Mouse (Mus musculus): ENCODE data around the gene Pbx2. TPM values are rescaled to one million over a fixed set of nuclear protein-coding genes. Genes with fewer than 3 reads are reported as not detected.

Gene Pbx2
- polyA plus RNA-seq, 1 experiment: not detected

- Histone ChIP-seq H3K4me3 (ENCODE audit: insufficient read depth, low read depth, low read length) (no peak overlapping the region), H3K27ac (ENCODE audit: insufficient read depth, low read depth, low read length) (no peak overlapping the region), H3K4me1 (ENCODE audit: control insufficient read depth, insufficient read depth, low read length) (peaks cover under 1% of the 10 kb centered on the region; the same call in 1 of the 2 replicates)
- TF ChIP-seq CTCF (IDR thresholded peaks at IDR 0.05; ENCODE audit: insufficient read depth, low read depth, low read length) (no peak), POLR2A (IDR thresholded peaks at IDR 0.05; ENCODE audit: insufficient read depth, low read depth, low read length) (no peak)
- WGBS: 82% methylated on average over 7 of the region's 7 CpGs
Observed at GRCm38 (mm10) chr17:34559116-34559515, 31.9 kb upstream of the Pbx2 start.

- Histone ChIP-seq H3K4me1 (ENCODE audit: control insufficient read depth, insufficient read depth, low read length) (peaks cover 4% of the 10 kb centered on the region; the same call in 1 of the 2 replicates), H3K4me3 (ENCODE audit: insufficient read depth, low read depth, low read length) (no peak overlapping the region), H3K27ac (ENCODE audit: insufficient read depth, low read depth, low read length) (no peak overlapping the region)
- 36% methylated on average over 10 of the region's 15 CpGs for WGBS
- TF ChIP-seq POLR2A (IDR thresholded peaks at IDR 0.05; ENCODE audit: insufficient read depth, low read depth, low read length) (no peak), CTCF (IDR thresholded peaks at IDR 0.05; ENCODE audit: insufficient read depth, low read depth, low read length) (no peak)
Observed at GRCm38 (mm10) chr17:34559895-34560294, 31.2 kb upstream of the Pbx2 start.

- 96% methylated on average over 6 of the region's 6 CpGs for WGBS
Observed at GRCm38 (mm10) chr17:34560438-34560837, 30.6 kb upstream of the Pbx2 start.

GRCm38 (mm10) chr17:34561200-34561599, 29.9 kb upstream of the Pbx2 start:
- peaks cover 4% of the 10 kb centered on the region; the same call in 1 of the 2 replicates for H3K4me1 ChIP-seq (ENCODE audit: control insufficient read depth, insufficient read depth, low read length)
- 45% methylated on average over 8 of the region's 8 CpGs for WGBS
- TF ChIP-seq CTCF (IDR thresholded peaks at IDR 0.05; ENCODE audit: insufficient read depth, low read depth, low read length) (no peak), POLR2A (IDR thresholded peaks at IDR 0.05; ENCODE audit: insufficient read depth, low read depth, low read length) (no peak)

More at GRCm38 (mm10) chr17:34560438-34560837, 30.6 kb upstream of the Pbx2 start:
- Histone ChIP-seq H3K27ac (ENCODE audit: insufficient read depth, low read depth, low read length) (no peak overlapping the region), H3K4me1 (ENCODE audit: control insufficient read depth, insufficient read depth, low read length) (peaks cover 4% of the 10 kb centered on the region; the same call in 1 of the 2 replicates), H3K4me3 (ENCODE audit: insufficient read depth, low read depth, low read length) (no peak overlapping the region)
- TF ChIP-seq CTCF (IDR thresholded peaks at IDR 0.05; ENCODE audit: insufficient read depth, low read depth, low read length): no peak
- no peak for TF ChIP-seq POLR2A (IDR thresholded peaks at IDR 0.05; ENCODE audit: insufficient read depth, low read depth, low read length)

GRCm38 (mm10) chr17:34562595-34562994, 28.5 kb upstream of the Pbx2 start:
- WGBS: 73% methylated on average over 3 of the region's 3 CpGs
- Histone ChIP-seq H3K4me3 (ENCODE audit: insufficient read depth, low read depth, low read length) (no peak overlapping the region), H3K27ac (ENCODE audit: insufficient read depth, low read depth, low read length) (no peak overlapping the region), H3K4me1 (ENCODE audit: control insufficient read depth, insufficient read depth, low read length) (peaks cover 8% of the 10 kb centered on the region)
- TF ChIP-seq POLR2A (IDR thresholded peaks at IDR 0.05; ENCODE audit: insufficient read depth, low read depth, low read length): no peak
- no peak for TF ChIP-seq CTCF (IDR thresholded peaks at IDR 0.05; ENCODE audit: insufficient read depth, low read depth, low read length)

More at GRCm38 (mm10) chr17:34561200-34561599, 29.9 kb upstream of the Pbx2 start:
- no peak overlapping the region for H3K4me3 ChIP-seq (ENCODE audit: insufficient read depth, low read depth, low read length)
- H3K27ac ChIP-seq (ENCODE audit: insufficient read depth, low read depth, low read length): no peak overlapping the region

GRCm38 (mm10) chr17:34563354-34563753, 27.7 kb upstream of the Pbx2 start:
- Histone ChIP-seq H3K4me3 (ENCODE audit: insufficient read depth, low read depth, low read length) (no peak overlapping the region), H3K27ac (ENCODE audit: insufficient read depth, low read depth, low read length) (no peak overlapping the region), H3K4me1 (ENCODE audit: control insufficient read depth, insufficient read depth, low read length) (peaks cover 8% of the 10 kb centered on the region)
- WGBS: 86% methylated on average over 11 of the region's 11 CpGs
- TF ChIP-seq CTCF (IDR thresholded peaks at IDR 0.05; ENCODE audit: insufficient read depth, low read depth, low read length) (no peak), POLR2A (IDR thresholded peaks at IDR 0.05; ENCODE audit: insufficient read depth, low read depth, low read length) (no peak)

- H3K4me3 ChIP-seq (ENCODE audit: insufficient read depth, low read depth, low read length): no peak within 1 kb of the TSS
- H3K4me1 ChIP-seq (ENCODE audit: control insufficient read depth, insufficient read depth, low read length): peaks cover 8% of the 10 kb centered on the region
- WGBS: 36% methylated on average over 6 of the region's 6 CpGs
- TF ChIP-seq POLR2A (IDR thresholded peaks at IDR 0.05; ENCODE audit: insufficient read depth, low read depth, low read length) (no peak), CTCF (IDR thresholded peaks at IDR 0.05; ENCODE audit: insufficient read depth, low read depth, low read length) (no peak)
- no peak within 1 kb of the TSS for H3K27ac ChIP-seq (ENCODE audit: insufficient read depth, low read depth, low read length)
Observed at GRCm38 (mm10) chr17:34564003-34564421, 27.1 kb upstream of the Pbx2 start, which contains the start of gene Notch4. TSS of gene Notch4 (plus strand) at chr17:34564268.

GRCm38 (mm10) chr17:34564796-34565195, 26.3 kb upstream of the Pbx2 start:
- H3K4me3 ChIP-seq (ENCODE audit: insufficient read depth, low read depth, low read length): no peak overlapping the region
- no peak overlapping the region for H3K27ac ChIP-seq (ENCODE audit: insufficient read depth, low read depth, low read length)
- WGBS: 62% methylated on average over 3 of the region's 3 CpGs
- peaks cover 8% of the 10 kb centered on the region for H3K4me1 ChIP-seq (ENCODE audit: control insufficient read depth, insufficient read depth, low read length)
- TF ChIP-seq CTCF (IDR thresholded peaks at IDR 0.05; ENCODE audit: insufficient read depth, low read depth, low read length): no peak
- TF ChIP-seq POLR2A (IDR thresholded peaks at IDR 0.05; ENCODE audit: insufficient read depth, low read depth, low read length): no peak

- TF ChIP-seq CTCF (IDR thresholded peaks at IDR 0.05; ENCODE audit: insufficient read depth, low read depth, low read length): no peak
- Histone ChIP-seq H3K4me3 (ENCODE audit: insufficient read depth, low read depth, low read length) (no peak overlapping the region), H3K4me1 (ENCODE audit: control insufficient read depth, insufficient read depth, low read length) (peaks cover 8% of the 10 kb centered on the region), H3K27ac (ENCODE audit: insufficient read depth, low read depth, low read length) (no peak overlapping the region)
- 65% methylated on average over 9 of the region's 9 CpGs for WGBS
Observed at GRCm38 (mm10) chr17:34567311-34567710, 23.8 kb upstream of the Pbx2 start.

- Histone ChIP-seq H3K4me1 (ENCODE audit: control insufficient read depth, insufficient read depth, low read length) (peaks cover 8% of the 10 kb centered on the region), H3K27ac (ENCODE audit: insufficient read depth, low read depth, low read length) (no peak overlapping the region), H3K4me3 (ENCODE audit: insufficient read depth, low read depth, low read length) (no peak overlapping the region)
- 80% methylated on average over 13 of the region's 13 CpGs for WGBS
- TF ChIP-seq CTCF (IDR thresholded peaks at IDR 0.05; ENCODE audit: insufficient read depth, low read depth, low read length) (no peak), POLR2A (IDR thresholded peaks at IDR 0.05; ENCODE audit: insufficient read depth, low read depth, low read length) (no peak)
Observed at GRCm38 (mm10) chr17:34568421-34568820, 22.6 kb upstream of the Pbx2 start.
